Mouse (Mus musculus): ENCODE measurements around the gene Dirc2. TPM values are rescaled to one million over a fixed set of nuclear protein-coding genes. Genes with fewer than 3 reads are reported as not detected.

Gene Dirc2
- polyA plus RNA-seq, 1 experiment from 2014 or later: 6.2 TPM

DNA sequence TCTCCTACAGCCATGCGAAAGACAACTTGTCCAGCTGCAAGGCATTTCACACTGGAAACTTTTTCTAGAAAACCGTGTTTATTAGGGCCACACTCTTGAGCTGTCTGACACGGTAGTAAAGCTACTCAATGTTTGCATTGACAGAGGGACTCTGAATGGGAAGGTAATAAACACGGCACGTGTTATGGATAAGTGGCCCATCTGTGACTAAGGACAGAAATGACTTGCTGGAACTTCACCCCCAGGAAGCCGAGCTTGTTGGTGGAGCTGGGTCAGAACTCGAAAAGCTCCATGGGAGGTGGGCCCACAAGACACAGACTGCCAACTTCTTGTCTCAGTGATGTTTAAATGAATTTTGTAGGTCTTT is 20.9 kb downstream of the Dirc2 start:
- TF ChIP-seq EP300 (IDR thresholded peaks at IDR 0.05; ENCODE audit: low read depth) (no peak), CTCF (IDR thresholded peaks at IDR 0.05; ENCODE audit: low read depth) (no peak)

DNA sequence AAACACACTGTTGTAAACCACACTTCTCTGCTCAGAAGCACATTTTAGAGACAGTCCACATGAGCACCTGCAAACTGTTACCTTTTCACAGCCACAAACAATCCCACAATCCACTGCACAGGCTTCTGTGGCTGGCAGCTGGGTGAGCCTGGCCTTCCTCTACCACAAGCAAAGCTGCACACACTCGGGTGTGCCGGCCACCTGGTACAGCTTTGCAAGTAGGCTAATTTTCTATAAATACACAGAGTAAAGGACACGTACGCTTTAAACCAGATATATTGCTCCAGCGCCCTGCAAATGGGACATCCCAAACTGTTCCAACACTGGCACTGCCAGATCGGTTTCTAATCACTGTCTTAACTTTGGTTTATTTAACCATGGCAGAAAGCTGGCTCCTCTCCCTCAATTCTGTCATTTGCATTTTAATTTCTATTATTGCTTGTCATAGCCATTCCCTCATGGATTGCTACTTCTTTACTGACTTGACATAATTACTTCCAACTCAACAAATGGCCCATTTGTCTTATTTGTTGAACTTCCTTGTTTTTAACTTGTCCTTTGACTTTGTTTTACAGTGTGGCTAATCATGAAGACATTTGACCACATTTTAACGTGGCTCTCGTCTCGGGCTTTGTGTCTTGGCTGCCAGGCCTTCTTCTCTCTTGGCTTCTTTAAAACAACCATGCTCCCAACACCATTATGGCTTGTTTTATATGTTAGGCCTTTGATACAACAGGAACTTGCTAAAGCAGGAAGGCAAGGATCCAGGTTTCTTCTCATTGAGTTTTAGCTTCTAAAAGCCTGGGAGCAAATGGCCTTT is 21.5 kb downstream of the Dirc2 start:
- no peak overlapping the region for H3K9ac ChIP-seq (replicated peaks)
- H3K27me3 ChIP-seq (ENCODE audit: insufficient read depth, low read length): no peaks in the 10 kb centered on the region
- DNase-seq: peak; percentile 35
- ATAC-seq: peak; percentile 19; the same call in 1 of the 2 replicates
- 0 out of 2 replicates have a peak overlapping the region, but pooled peaks have one; percentile 11 for H3K27ac ChIP-seq (ENCODE audit: low read depth)
- H3K4me3 ChIP-seq (ENCODE audit: low read depth, low read length): no peak overlapping the region
- peaks cover 4% of the 10 kb centered on the region; the same call in 1 of the 2 replicates for H3K36me3 ChIP-seq (replicated peaks; ENCODE audit: insufficient read depth, low read length)
- no peak for TF ChIP-seq EP300 (IDR thresholded peaks at IDR 0.05; ENCODE audit: low read depth)
- TF ChIP-seq CTCF (IDR thresholded peaks at IDR 0.05; ENCODE audit: low read depth): no peak
- no peaks in the 10 kb centered on the region for H3K9me3 ChIP-seq (ENCODE audit: low read length)
- 65% methylated on average over 9 of the region's 9 CpGs for WGBS (ENCODE audit: insufficient replicate concordance)
- no peaks in the 10 kb centered on the region for H3K4me1 ChIP-seq (ENCODE audit: insufficient read depth)
- no peak overlapping the region for H3K4me2 ChIP-seq (ENCODE audit: low read depth, low read length)

More for the DNA sequence above, 20.9 kb downstream of the Dirc2 start:
- no peak overlapping the region for H3K4me3 ChIP-seq (ENCODE audit: low read depth, low read length)
- peaks cover 4% of the 10 kb centered on the region; the same call in 1 of the 2 replicates for H3K36me3 ChIP-seq (replicated peaks; ENCODE audit: insufficient read depth, low read length)
- no peaks in the 10 kb centered on the region for H3K9me3 ChIP-seq (ENCODE audit: low read length)
- ATAC-seq (no peak), DNase-seq (no peak)
- H3K4me1 ChIP-seq (ENCODE audit: insufficient read depth): no peaks in the 10 kb centered on the region
- H3K27ac ChIP-seq (ENCODE audit: low read depth): no peak overlapping the region
- no peaks in the 10 kb centered on the region for H3K27me3 ChIP-seq (ENCODE audit: insufficient read depth, low read length)
- WGBS (ENCODE audit: insufficient replicate concordance): 89% methylated on average over 7 of the region's 7 CpGs
- no peak overlapping the region for H3K4me2 ChIP-seq (ENCODE audit: low read depth, low read length)
- no peak overlapping the region for H3K9ac ChIP-seq (replicated peaks)

DNA sequence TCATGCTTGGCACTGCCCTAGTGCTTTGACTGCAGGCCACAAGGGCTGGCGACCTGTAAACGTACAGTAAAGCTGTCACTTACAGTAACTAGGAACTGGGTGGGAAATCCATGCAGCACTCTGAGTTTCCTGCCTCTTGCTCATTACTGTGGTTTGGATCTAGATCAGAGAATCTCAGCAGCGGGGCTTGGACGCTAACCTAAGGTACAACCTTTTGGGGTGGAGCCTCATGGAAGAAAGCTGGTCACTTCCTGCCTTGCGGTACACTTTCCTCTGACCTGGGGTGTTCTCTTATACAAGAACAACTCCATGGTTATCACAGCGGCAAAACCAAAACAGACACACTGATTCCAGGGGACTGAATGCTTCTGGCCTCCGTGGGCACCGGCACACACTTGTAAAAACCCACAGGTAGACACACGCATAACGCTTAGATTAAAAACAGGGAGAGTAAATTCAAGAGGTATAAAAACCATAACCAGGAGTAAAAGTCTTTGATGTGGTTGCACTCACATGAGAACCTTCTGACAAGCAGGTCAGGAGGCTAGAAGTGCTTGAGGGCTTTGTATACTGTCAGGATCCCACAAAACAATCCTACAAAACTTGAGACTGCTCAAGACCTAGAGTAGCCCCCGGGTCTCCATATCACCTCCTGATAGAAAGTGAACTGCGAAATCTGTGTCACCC is 26.8 kb downstream of the Dirc2 start:
- H3K4me2 ChIP-seq (ENCODE audit: low read depth, low read length): no peak overlapping the region
- no peak overlapping the region for H3K4me3 ChIP-seq (ENCODE audit: low read depth, low read length)
- no peak for TF ChIP-seq CTCF (IDR thresholded peaks at IDR 0.05; ENCODE audit: low read depth)
- TF ChIP-seq EP300 (IDR thresholded peaks at IDR 0.05; ENCODE audit: low read depth): no peak
- no peak for ATAC-seq
- H3K9me3 ChIP-seq (ENCODE audit: low read length): no peaks in the 10 kb centered on the region
- 0 out of 2 replicates have a peak overlapping the region, but pooled peaks have one; percentile 6 for H3K27ac ChIP-seq (ENCODE audit: low read depth)
- no peak for DNase-seq
- WGBS (ENCODE audit: insufficient replicate concordance): 75% methylated on average over 12 of the region's 12 CpGs
- H3K9ac ChIP-seq (replicated peaks): no peak overlapping the region
- H3K4me1 ChIP-seq (ENCODE audit: insufficient read depth): peaks cover 2% of the 10 kb centered on the region; the same call in 1 of the 2 replicates
- peaks cover 4% of the 10 kb centered on the region; the same call in 1 of the 2 replicates for H3K36me3 ChIP-seq (replicated peaks; ENCODE audit: insufficient read depth, low read length)
- no peaks in the 10 kb centered on the region for H3K27me3 ChIP-seq (ENCODE audit: insufficient read depth, low read length)

DNA sequence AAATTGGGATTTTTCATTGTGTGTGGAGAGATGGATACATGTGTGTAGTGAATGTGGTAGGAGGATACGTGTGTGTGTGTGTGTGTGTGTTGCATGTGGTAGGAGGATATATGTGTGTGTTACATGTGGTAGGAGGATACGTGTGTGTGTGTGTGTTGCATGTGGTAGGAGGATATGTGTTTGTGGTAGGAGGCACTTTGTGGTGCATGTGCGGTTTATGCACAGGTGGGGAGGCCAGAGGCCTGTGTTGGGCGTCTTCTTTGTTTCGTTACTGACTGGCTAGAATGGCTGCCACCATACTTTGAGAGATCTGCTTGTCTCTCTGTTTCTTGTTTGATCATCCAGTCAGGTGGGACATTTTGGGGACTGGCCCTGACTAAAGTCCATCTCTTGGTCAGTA is 27.5 kb downstream of the Dirc2 start:
- no peak overlapping the region for H3K4me3 ChIP-seq (ENCODE audit: low read depth, low read length)
- H3K9ac ChIP-seq (replicated peaks): no peak overlapping the region
- H3K27ac ChIP-seq (ENCODE audit: low read depth): no peak overlapping the region
- no peaks in the 10 kb centered on the region for H3K27me3 ChIP-seq (ENCODE audit: insufficient read depth, low read length)
- no peaks in the 10 kb centered on the region for H3K9me3 ChIP-seq (ENCODE audit: low read length)
- H3K36me3 ChIP-seq (replicated peaks; ENCODE audit: insufficient read depth, low read length): peaks cover 4% of the 10 kb centered on the region; the same call in 1 of the 2 replicates
- WGBS (ENCODE audit: insufficient replicate concordance): 86% methylated on average over 5 of the region's 5 CpGs
- peaks cover 2% of the 10 kb centered on the region; the same call in 1 of the 2 replicates for H3K4me1 ChIP-seq (ENCODE audit: insufficient read depth)
- DNase-seq: no peak
- ATAC-seq: no peak
- H3K4me2 ChIP-seq (ENCODE audit: low read depth, low read length): no peak overlapping the region
- TF ChIP-seq EP300 (IDR thresholded peaks at IDR 0.05; ENCODE audit: low read depth) (no peak), CTCF (IDR thresholded peaks at IDR 0.05; ENCODE audit: low read depth) (no peak)

DNA sequence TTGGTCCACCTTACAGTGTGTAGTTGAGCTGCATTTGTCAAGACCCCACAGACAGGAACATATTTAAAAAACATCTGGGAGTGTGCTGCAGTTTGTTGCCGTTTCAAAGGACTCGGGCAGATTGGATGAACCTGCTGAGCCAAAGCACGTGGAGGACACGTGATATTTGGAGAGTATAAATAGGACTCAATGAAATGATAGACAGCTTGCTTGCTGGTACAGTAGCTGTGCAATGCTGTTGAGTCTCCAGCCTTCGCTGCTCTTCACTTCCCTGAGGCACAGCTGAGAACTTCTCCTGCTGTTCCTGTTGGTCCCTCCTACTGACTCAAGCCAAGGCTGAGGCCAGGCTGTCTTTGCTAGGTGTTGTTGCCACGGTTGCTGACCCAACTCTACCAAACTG is 28.2 kb downstream of the Dirc2 start:
- DNase-seq: no peak
- WGBS (ENCODE audit: insufficient replicate concordance): 82% methylated on average over 6 of the region's 6 CpGs
- H3K9me3 ChIP-seq (ENCODE audit: low read length): no peaks in the 10 kb centered on the region

GRCm38 (mm10) chr16:35740357-35740756 is 28.8 kb downstream of the Dirc2 start:
- Histone ChIP-seq H3K9ac (replicated peaks) (no peak overlapping the region), H3K4me2 (ENCODE audit: low read depth, low read length) (no peak overlapping the region), H3K36me3 (replicated peaks; ENCODE audit: insufficient read depth, low read length) (peaks cover 5% of the 10 kb centered on the region), H3K27me3 (ENCODE audit: insufficient read depth, low read length) (no peaks in the 10 kb centered on the region), H3K9me3 (ENCODE audit: low read length) (no peaks in the 10 kb centered on the region), H3K27ac (ENCODE audit: low read depth) (no peak overlapping the region), H3K4me3 (ENCODE audit: low read depth, low read length) (no peak overlapping the region), H3K4me1 (ENCODE audit: insufficient read depth) (peaks cover 2% of the 10 kb centered on the region; the same call in 1 of the 2 replicates)
- TF ChIP-seq EP300 (IDR thresholded peaks at IDR 0.05; ENCODE audit: low read depth) (no peak), CTCF (IDR thresholded peaks at IDR 0.05; ENCODE audit: low read depth) (no peak)
- no peak for DNase-seq
- no peak for ATAC-seq
- WGBS (ENCODE audit: insufficient replicate concordance): 86% methylated on average over 12 of the region's 12 CpGs

More for the DNA sequence above, 28.2 kb downstream of the Dirc2 start:
- Histone ChIP-seq H3K9ac (replicated peaks) (no peak overlapping the region), H3K27me3 (ENCODE audit: insufficient read depth, low read length) (no peaks in the 10 kb centered on the region), H3K4me1 (ENCODE audit: insufficient read depth) (peaks cover 2% of the 10 kb centered on the region; the same call in 1 of the 2 replicates), H3K27ac (ENCODE audit: low read depth) (no peak overlapping the region), H3K36me3 (replicated peaks; ENCODE audit: insufficient read depth, low read length) (peaks cover 4% of the 10 kb centered on the region; the same call in 1 of the 2 replicates), H3K4me2 (ENCODE audit: low read depth, low read length) (no peak overlapping the region), H3K4me3 (ENCODE audit: low read depth, low read length) (no peak overlapping the region)
- ATAC-seq: no peak
- TF ChIP-seq EP300 (IDR thresholded peaks at IDR 0.05; ENCODE audit: low read depth): no peak
- no peak for TF ChIP-seq CTCF (IDR thresholded peaks at IDR 0.05; ENCODE audit: low read depth)

Measured in liver, postnatal 0 days (tissue).